Mouse (Mus musculus): ENCODE data around the gene Cox7b2.
A peak's percentile ranks its signal among the peaks of the same experiment; 100 is the strongest.
"Not testable (repeated sequence)": the region's sequence is repeated elsewhere in the genome, so short reads cannot be mapped to it uniquely, and the experiment has no call there.

The Cox7b2 gene

DNA sequence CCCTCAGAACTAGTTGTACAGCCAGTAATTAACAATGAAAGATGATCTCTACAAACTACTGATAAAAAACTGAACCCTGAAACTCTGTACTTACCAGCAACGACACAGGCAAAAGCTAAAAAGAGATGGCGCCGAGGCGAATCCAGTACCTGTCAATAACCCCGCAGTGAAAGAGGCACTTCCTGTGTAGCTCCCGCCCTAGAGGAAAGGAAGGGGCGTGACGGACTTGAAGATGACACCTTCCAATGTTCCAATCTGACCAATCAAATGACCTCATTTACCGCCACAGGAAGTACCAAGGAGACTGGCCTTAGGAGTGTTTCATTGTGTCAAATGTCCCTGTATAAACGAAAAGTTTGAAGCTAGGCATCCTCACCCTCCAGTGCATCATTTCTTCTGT is at the start of gene Cox7b2:
Cox7b2 (minus strand) TSS at position 127 of the 400 bp plus-strand sequence.
- no peak for DNase-seq (ENCODE audit: low spot score in 2 of 2)

DNA sequence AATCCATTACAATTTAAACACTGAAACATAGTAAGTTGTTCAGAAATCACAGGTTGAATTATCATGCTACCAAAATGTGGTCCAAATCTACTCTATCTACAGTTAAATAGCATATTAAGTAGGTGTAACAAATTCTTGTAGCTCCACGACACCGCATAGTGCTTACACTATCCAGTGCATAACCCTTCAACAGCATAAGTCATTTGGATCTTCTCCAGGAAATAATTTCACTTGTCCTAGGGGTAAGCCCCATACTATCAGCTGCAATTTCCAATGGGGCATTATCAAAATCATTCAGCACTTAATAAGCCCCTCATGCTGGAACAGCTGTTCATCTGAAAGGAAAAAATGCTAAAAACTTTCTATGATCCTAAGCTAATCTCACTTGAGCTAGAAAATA is 47.3 kb upstream of the Cox7b2 start:
- no peak for DNase-seq (ENCODE audit: low spot score in 2 of 2)

DNA sequence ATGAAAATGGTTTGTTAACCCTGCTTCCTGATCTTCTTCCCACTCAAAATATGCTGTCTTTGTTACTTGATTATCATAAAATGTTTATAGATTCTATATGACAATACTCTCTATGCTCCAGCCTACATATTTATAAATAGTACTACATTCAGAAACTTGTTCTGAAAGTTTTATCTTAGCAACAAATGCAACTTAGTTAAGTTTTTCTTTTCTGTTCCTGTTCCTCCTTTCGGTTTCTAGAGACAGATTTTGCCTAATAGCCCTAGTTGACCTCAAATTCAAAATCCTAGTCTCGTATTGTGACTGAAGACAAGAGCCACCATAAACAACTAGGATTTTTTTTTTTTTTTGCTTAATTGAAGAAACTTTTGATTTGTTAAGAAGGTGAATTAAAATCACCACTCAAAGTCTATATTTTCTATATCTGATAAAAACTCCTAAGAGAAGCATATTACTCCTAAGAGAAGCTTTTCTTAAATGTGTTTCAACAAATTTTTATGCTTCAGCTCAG is 45.8 kb upstream of the Cox7b2 start:
- DNase-seq (ENCODE audit: low spot score in 2 of 2): no peak

DNA sequence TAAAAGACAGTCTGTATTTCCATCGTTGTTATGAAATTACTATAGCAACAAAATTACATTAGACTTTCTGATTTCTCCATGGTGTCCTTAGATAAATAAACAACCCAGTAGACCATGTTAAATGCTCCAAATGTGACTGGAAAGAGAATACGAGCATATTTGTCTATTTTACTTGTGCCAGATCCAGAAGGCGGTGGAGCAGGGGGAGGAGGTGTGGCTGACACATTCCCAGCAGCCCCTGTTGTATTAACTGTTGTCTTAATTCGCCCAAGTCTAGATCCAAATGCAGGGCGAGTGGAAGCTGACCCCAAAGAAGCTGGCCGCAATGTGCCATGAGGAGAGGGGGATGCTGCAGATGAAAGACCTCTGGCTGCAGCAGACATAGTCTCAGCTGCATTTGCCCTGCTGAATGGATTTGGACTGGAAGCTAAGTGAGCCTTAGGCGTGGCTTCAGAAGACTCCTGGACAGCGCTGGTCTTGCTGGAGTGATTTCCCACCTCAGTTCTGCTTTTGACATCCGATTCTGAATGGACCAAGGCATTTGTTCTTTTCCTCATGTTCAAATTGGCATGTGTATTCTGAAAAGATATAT is 23.7 kb upstream of the Cox7b2 start:
- no peak for DNase-seq (ENCODE audit: low spot score in 2 of 2)

DNA sequence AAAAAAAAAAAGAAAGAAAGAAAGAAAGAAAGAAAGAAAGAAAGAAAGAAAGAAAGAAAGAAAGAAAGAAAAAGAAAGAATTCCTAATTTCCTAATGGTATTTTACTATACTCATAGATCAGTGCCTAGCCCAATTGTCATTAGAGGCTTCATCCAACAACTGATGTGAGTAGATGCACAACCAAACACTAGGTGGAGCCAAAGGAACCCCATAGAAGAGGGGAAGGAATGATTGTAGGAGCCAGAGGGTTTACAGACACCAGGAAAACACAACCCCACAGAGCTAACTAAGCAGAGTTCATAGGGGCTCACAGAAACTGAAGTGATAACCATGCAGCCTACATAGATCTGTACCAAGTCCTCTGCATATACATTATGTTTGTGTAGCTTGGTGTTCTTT is 2.5 kb downstream of the Cox7b2 start:
- DNase-seq (ENCODE audit: low spot score in 2 of 2): peak in 1 of 2 experiments; percentile 20

DNA sequence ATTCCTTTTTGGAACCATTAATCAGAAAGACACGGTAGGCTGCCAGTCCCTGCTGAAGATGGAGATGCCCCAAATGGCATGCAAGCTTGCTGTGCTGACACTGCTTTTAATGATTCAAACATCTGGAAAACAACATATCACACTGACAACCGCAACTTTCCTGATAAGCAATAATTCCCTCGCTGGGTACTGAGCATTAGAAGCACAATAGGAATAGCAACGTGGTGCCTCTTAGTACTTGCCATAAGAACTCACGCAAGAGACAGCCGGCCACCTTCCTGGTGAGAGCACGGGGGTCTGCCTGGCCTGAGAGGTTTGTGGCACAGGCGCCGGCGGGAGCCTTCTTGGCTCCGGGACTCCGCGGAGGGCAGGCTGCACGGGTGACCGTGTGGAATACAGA is 22.5 kb downstream of the Cox7b2 start:
- not testable (repeated sequence) for DNase-seq (ENCODE audit: low spot score in 2 of 2)

DNA sequence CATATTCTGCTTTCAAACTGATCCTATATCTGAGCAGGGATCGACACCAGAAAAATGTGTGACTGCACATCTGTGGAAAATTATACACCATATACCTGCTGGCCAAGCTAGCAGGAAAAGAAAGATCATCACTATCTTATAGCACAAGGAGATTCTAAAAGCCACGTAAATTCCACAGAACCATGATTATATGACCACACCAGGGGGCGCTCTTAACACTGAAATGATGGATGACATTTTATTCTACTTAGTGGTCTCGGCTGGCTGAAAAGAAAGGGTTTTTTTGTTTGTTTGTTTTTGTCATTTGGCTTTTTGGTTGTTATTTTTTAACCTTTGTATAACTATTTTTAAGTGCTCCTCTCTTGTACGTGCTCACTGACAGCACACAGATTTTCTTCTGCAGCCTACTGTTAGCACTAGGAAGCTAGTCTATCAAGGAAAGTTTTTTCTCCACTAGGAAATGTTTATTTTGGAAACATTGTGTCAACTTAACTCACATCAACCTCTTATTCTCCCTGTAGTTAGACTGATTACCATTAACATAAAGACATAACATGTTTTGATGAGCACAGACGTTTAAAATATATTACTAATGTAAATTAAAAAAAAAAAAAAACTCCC is 45.8 kb downstream of the Cox7b2 start:
- peak; percentile 62 to 90 for DNase-seq (ENCODE audit: low spot score in 2 of 2)

DNA sequence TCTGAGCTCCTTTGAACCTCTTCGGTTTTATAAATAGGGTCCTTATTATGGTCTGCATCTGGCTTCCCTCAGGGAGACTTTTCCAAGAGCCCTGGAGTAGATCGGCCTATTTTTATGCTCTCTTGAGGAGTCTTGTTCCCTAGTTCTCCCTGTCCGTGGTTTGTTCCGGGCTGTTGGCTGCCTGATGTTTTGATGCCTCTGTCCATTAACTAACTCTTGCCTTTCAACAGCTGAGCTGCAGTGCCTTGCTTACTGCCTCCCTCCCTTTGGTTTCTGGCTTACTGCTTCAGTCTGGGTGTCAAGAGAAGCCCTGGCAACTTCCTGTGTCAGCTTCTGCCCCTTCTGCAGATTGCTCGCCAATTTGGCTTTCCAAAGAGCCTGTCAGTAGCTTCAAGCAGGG is 52.4 kb downstream of the Cox7b2 start:
- no peak for DNase-seq (ENCODE audit: low spot score in 2 of 2)

DNA sequence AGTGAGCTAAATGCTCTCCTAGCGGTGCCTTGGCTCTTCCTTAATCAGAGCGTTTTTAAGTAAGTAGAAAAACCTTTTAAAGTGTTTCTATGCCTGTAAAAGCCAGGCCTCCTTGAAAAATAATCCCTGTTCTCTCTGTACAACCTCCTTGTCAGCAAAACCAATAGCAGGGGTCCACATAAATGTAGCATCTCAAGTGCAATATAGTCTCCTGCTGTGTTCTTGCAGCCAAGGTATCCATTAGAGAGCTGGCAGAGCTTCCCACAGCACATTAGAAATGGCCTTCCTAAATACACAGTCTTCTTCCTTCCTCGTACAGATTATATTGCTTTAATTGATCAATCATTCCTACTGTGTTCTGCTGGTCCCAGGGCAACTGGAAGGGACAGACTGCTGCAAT is 91.0 kb downstream of the Cox7b2 start:
- DNase-seq (ENCODE audit: low spot score in 2 of 2): no peak

DNA sequence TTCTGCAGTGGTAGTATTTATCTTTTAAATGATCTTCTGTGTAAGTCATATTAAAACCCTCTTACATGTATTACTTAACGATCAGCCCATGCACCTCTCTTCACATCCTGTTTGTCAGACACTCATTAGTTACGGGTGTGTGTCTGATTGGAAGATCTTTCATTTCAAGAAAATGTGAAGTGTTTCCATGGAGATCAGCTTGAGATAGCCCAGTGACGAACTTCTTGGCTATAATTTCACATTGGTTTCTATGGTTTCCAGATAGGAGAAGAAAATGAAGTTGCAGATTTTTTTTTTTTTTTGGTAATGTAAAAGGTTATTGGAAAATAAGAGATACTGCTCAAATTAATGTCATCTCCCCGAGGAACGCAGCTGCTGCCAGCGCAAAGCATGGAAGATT is 107.8 kb downstream of the Cox7b2 start:
- peak in 1 of 2 experiments; percentile 38 for DNase-seq (ENCODE audit: low spot score in 2 of 2)
